Comparison of ENCODE assay signal across 20 mouse cellular contexts in genomic region chr13:20371501-20371900, GRCm38 (mm10).
DNase-seq lines count a peak whose midpoint lies in the region; ATAC-seq and TF ChIP-seq lines count a peak whose summit lies in the region.
"Had no signal": no experiment of that assay in that cellular context is flagged by ENCODE, and none has a peak within 500 bp of the region (broad histone marks: within the 10 kb centered on the region; RNA-seq: fewer than 3 reads in every experiment).

No protein-coding gene starts in this region.

- no peak for ATAC-seq in kidney, postnatal 0 days (replicated peaks; ENCODE audit: low FRiP score, low read depth)
- peak; percentile 46 for ATAC-seq in inflammation-experienced regulatory T-cells, adult 6 months
- ATAC-seq in granulocyte monocyte progenitor cell, adult 5-6 weeks (replicated peaks; ENCODE audit: poor library complexity, severe bottlenecking), result no peak
- ATAC-seq: forebrain, postnatal 0 days; intestine, postnatal 0 days had no signal

- intact Hi-C loops in left cerebral cortex, postnatal 14 days (cut with DNase I), result no loop called here

- TF ChIP-seq CTCF in kidney, postnatal 0 days (IDR thresholded peaks at IDR 0.05; ENCODE audit: low read depth), result no peak

- no peaks in the 10 kb centered on the region for H3K9me3 ChIP-seq in kidney, postnatal 0 days (replicated peaks; ENCODE audit: low read length)
- H3K9me3 ChIP-seq: embryonic facial prominence, embryonic 13.5 days; limb, embryonic 13.5 days had no signal

- no peak overlapping the region for H3K4me3 ChIP-seq in kidney, postnatal 0 days (replicated peaks; ENCODE audit: low read depth, low read length)
- H3K4me3 ChIP-seq: embryonic facial prominence, embryonic 13.5 days; gastrocnemius, adult 2 months; limb, embryonic 13.5 days had no signal

- WGBS in kidney, postnatal 0 days, result 63% methylated on average over 6 of the region's 6 CpGs

- no peak overlapping the region for H3K27ac ChIP-seq in kidney, postnatal 0 days
- H3K27ac ChIP-seq: embryonic facial prominence, embryonic 13.5 days; gastrocnemius, adult 2 months; limb, embryonic 13.5 days; liver, embryonic 14.5 days had no signal

- H3K36me3 ChIP-seq in kidney, postnatal 0 days (ENCODE audit: insufficient read depth, low read length), result no peaks in the 10 kb centered on the region
- H3K36me3 ChIP-seq: embryonic facial prominence, embryonic 13.5 days; limb, embryonic 13.5 days had no signal

- no peaks in the 10 kb centered on the region for H3K4me1 ChIP-seq in kidney, postnatal 0 days (replicated peaks; ENCODE audit: insufficient read depth, low read length)
- H3K4me1 ChIP-seq: embryonic facial prominence, embryonic 13.5 days had no signal

- H3K27me3 ChIP-seq in kidney, postnatal 0 days (ENCODE audit: insufficient read depth, low read length), result no peaks in the 10 kb centered on the region
- H3K27me3 ChIP-seq: embryonic facial prominence, embryonic 13.5 days; limb, embryonic 13.5 days had no signal

- no peak overlapping the region for H3K4me2 ChIP-seq in kidney, postnatal 0 days (ENCODE audit: low read length)
- H3K4me2 ChIP-seq: embryonic facial prominence, embryonic 13.5 days; hindbrain, embryonic 14.5 days; limb, embryonic 13.5 days had no signal

- DNase-seq in kidney, postnatal 0 days (ENCODE audit: low spot score), result peak; percentile 78
- DNase-seq in kidney, postnatal 36 days, result no peak
- peak; percentile 9 for DNase-seq in 3134 (ENCODE audit: extremely low read depth, insufficient read length, low spot score)
- DNase-seq in 3T3-L1 (ENCODE audit: low read depth, low spot score), result peak; percentile 50
- no peak for DNase-seq in left cerebral cortex, postnatal 14 days (ENCODE audit: low spot score in 2 of 2)
- DNase-seq: adrenal gland, postnatal 36 days; cerebellum, adult 8-10 months; forebrain, postnatal 0 days; gastrocnemius, adult 2 months; heart, postnatal 10 days; layer of hippocampus, adult 9-11 months; right cerebral cortex, postnatal 25 days; thymus, adult 2 months had no signal

- no peak overlapping the region for H3K9ac ChIP-seq in kidney, postnatal 0 days (ENCODE audit: low read depth, low read length)
- H3K9ac ChIP-seq: embryonic facial prominence, embryonic 13.5 days; forebrain, postnatal 0 days; hindbrain, embryonic 14.5 days; limb, embryonic 13.5 days; liver, embryonic 14.5 days had no signal

Comparison
In these comparisons a context has a peak if more than half of its experiments do, and no peak if none do; other contexts are left out.
1. DNase-seq: peak in kidney, postnatal 0 days (single experiment), 3134 (single experiment) and 3T3-L1 (single experiment); none in kidney, postnatal 36 days (0 of 2) and left cerebral cortex, postnatal 14 days (0 of 2).